7 mouse cellular contexts compared by ENCODE assay signal in genomic region chr11:31871911-31872310, GRCm38 (mm10). TPM values are rescaled to one million over a fixed set of nuclear protein-coding genes. Genes with fewer than 3 reads are reported as not detected.
DNase-seq lines count a peak whose midpoint lies in the region; ATAC-seq lines count a peak whose summit lies in the region.

TSS of gene Cpeb4 (plus strand) at chr11:31872211.

- no peak for DNase-seq in urinary bladder, adult 2 months (ENCODE audit: low spot score)
- no peak for DNase-seq in urinary bladder, postnatal 10 days (ENCODE audit: low spot score)
- no peak for DNase-seq in hindbrain, embryonic 14.5 days (ENCODE audit: low spot score)
- no peak for DNase-seq in embryo, embryonic 11 days
- DNase-seq in retina, embryonic 14.5 days (ENCODE audit: low spot score), result no peak

- H3K27me3 ChIP-seq in forebrain, embryonic 15.5 days, result no peaks in the 10 kb centered on the region
- no peaks in the 10 kb centered on the region for H3K27me3 ChIP-seq in hindbrain, embryonic 14.5 days (ENCODE audit: control insufficient read depth, insufficient read depth, low read length)

- no peak for ATAC-seq in forebrain, embryonic 15.5 days (replicated peaks)
- no peak for ATAC-seq in hindbrain, embryonic 14.5 days (ENCODE audit: low FRiP score)

- H3K4me3 ChIP-seq in forebrain, embryonic 15.5 days, result peak within 1 kb of the TSS; percentile 65
- H3K4me3 ChIP-seq in hindbrain, embryonic 14.5 days (replicated peaks; ENCODE audit: low read length), result peak within 1 kb of the TSS; percentile 75
- peak within 1 kb of the TSS; percentile 95 for H3K4me3 ChIP-seq in macrophage (ENCODE audit: inconsistent target)

- peak within 1 kb of the TSS; percentile 80 for H3K4me2 ChIP-seq in forebrain, embryonic 15.5 days (replicated peaks)
- H3K4me2 ChIP-seq in hindbrain, embryonic 14.5 days (replicated peaks), result peak within 1 kb of the TSS; percentile 87

- H3K4me1 ChIP-seq in forebrain, embryonic 15.5 days, result peaks cover 41% of the 10 kb centered on the region
- peaks cover 30% of the 10 kb centered on the region for H3K4me1 ChIP-seq in hindbrain, embryonic 14.5 days (replicated peaks; ENCODE audit: control insufficient read depth, insufficient read depth, low read length)

- whole genome bisulfite sequencing in forebrain, embryonic 15.5 days, result 82% methylated on average over 4 of the region's 4 CpGs
- WGBS in hindbrain, embryonic 14.5 days, result 70% methylated on average over 4 of the region's 4 CpGs
- WGBS in macrophage (ENCODE audit: missing documents), result 90% methylated on average over 4 of the region's 4 CpGs

- H3K36me3 ChIP-seq in forebrain, embryonic 15.5 days, result no peaks in the 10 kb centered on the region
- H3K36me3 ChIP-seq in hindbrain, embryonic 14.5 days (replicated peaks; ENCODE audit: control insufficient read depth, insufficient read depth), result no peaks in the 10 kb centered on the region
- no peaks in the 10 kb centered on the region for H3K36me3 ChIP-seq in macrophage (ENCODE audit: inconsistent target)

- H3K9me3 ChIP-seq in forebrain, embryonic 15.5 days, result no peaks in the 10 kb centered on the region
- no peaks in the 10 kb centered on the region for H3K9me3 ChIP-seq in hindbrain, embryonic 14.5 days (ENCODE audit: control insufficient read depth, low read length)

- H3K9ac ChIP-seq in forebrain, embryonic 15.5 days (replicated peaks), result peak within 1 kb of the TSS; percentile 66
- peak within 1 kb of the TSS; percentile 79 for H3K9ac ChIP-seq in hindbrain, embryonic 14.5 days

- H3K79me2 ChIP-seq in macrophage (ENCODE audit: inconsistent target), result peaks cover 61% of the 10 kb centered on the region

- peak within 1 kb of the TSS; percentile 95 for H3K27ac ChIP-seq in forebrain, embryonic 15.5 days (replicated peaks)
- H3K27ac ChIP-seq in hindbrain, embryonic 14.5 days, result peak within 1 kb of the TSS; percentile 86
- peak within 1 kb of the TSS; percentile 91 for H3K27ac ChIP-seq in macrophage

RNA-seq across cellular contexts. Expression of gene Cpeb4, which starts in this region (rescaled TPM):
- 19.9 and 23.8 TPM in 2 replicates for polyA plus RNA-seq in urinary bladder, adult 2 months (2012; rRNA removed)
- 15.9 and 16.4 TPM in 2 replicates for polyA plus RNA-seq in forebrain, embryonic 15.5 days (2015; fragmentation: Nextera tagmentation; extraction: Ambion mirVana)
- polyA plus RNA-seq in hindbrain, embryonic 14.5 days (2014; fragmentation: Nextera tagmentation; extraction: Ambion mirVana), result 37.6 and 40.9 TPM in 2 replicates
- 100 to 1,000 TPM; 226 to 637 (median 363) TPM for total RNA-seq in macrophage (2018; cell fraction: chromatin; rRNA removed)
- 100 to 1,000 TPM in 22 of 26 experiments, 10 to 100 TPM in 4; 88.7 to 350 (median 158) TPM for total RNA-seq in macrophage (2018; cell fraction: cytosol; rRNA removed)
- total RNA-seq in macrophage (2018; cell fraction: nucleus; rRNA removed), result 100 to 1,000 TPM; 168 to 626 (median 424) TPM
- polyA plus RNA-seq in macrophage (2018), result 64.0 to 87.9 TPM (median 68.8 TPM) in 3 replicates
